Mouse (Mus musculus): ENCODE measurements at regions not wholly inside any gene's neighbourhood (a gene's known extent, or its start where the extent isn't known, plus 50 kb on each side); places are given as distances from the start of the nearest gene placed in this dataset.

- DNase-seq: no peak
Measured at GRCm38 (mm10) chr6:116901816-116902215, 185.1 kb upstream of the Tmem72 start.

GRCm38 (mm10) chr6:116902371-116902770, 185.7 kb upstream of the Tmem72 start:
- no peak for DNase-seq

- no peak for DNase-seq
Measured at GRCm38 (mm10) chr6:116906426-116907172, 189.9 kb upstream of the Tmem72 start.

GRCm38 (mm10) chr6:116910607-116911006, 193.9 kb upstream of the Tmem72 start:
- DNase-seq: no peak

GRCm38 (mm10) chr6:116912161-116912560, 195.4 kb upstream of the Tmem72 start:
- no peak for DNase-seq

GRCm38 (mm10) chr6:116914073-116914472, 197.4 kb upstream of the Tmem72 start:
- no peak for DNase-seq

- DNase-seq: no peak
Measured at GRCm38 (mm10) chr6:116935024-116935423, 218.3 kb upstream of the Tmem72 start.

- DNase-seq: no peak
Measured at GRCm38 (mm10) chr6:116941576-116941975, 224.9 kb upstream of the Tmem72 start.

- no peak for DNase-seq
Measured at GRCm38 (mm10) chr6:116942696-116943095, 225.6 kb upstream of the Cxcl12 start.

GRCm38 (mm10) chr6:116946083-116946732, 222.1 kb upstream of the Cxcl12 start:
- DNase-seq: no peak

GRCm38 (mm10) chr6:116959611-116960010, 208.7 kb upstream of the Cxcl12 start:
- no peak for DNase-seq

- no peak for DNase-seq
Measured at GRCm38 (mm10) chr6:116960641-116961040, 207.7 kb upstream of the Cxcl12 start.

- DNase-seq: peak; percentile 33 to 39
Measured at GRCm38 (mm10) chr6:116966436-116966835, 201.9 kb upstream of the Cxcl12 start.

GRCm38 (mm10) chr6:116969381-116969910, 198.9 kb upstream of the Cxcl12 start:
- DNase-seq: no peak

GRCm38 (mm10) chr6:116974841-116975240, 193.5 kb upstream of the Cxcl12 start:
- no peak for DNase-seq

- peak; percentile 30 to 54 for DNase-seq
Measured at GRCm38 (mm10) chr6:116980349-116980995, 187.9 kb upstream of the Cxcl12 start.

- DNase-seq: no peak
Measured at GRCm38 (mm10) chr6:116985147-116985737, 183.1 kb upstream of the Cxcl12 start.

GRCm38 (mm10) chr6:116986266-116987000, 181.9 kb upstream of the Cxcl12 start:
- no peak for DNase-seq

- no peak for DNase-seq
Measured at GRCm38 (mm10) chr6:116987243-116987642, 181.1 kb upstream of the Cxcl12 start.

GRCm38 (mm10) chr6:116998948-116999682, 169.2 kb upstream of the Cxcl12 start:
- DNase-seq: no peak

GRCm38 (mm10) chr6:116999940-117000339, 168.4 kb upstream of the Cxcl12 start:
- DNase-seq: no peak
